Comparison of ENCODE assay signal across 8 mouse cellular contexts in genomic region chrX:20162322-20162711, GRCm38 (mm10).
A peak's percentile ranks its signal among the peaks of the same experiment; 100 is the strongest.
DNase-seq lines count a peak whose midpoint lies in the region; ATAC-seq and TF ChIP-seq lines count a peak whose summit lies in the region.

No protein-coding gene starts in this region.

- no peaks in the 10 kb centered on the region for H3K9me3 ChIP-seq in CH12.LX (replicated peaks; ENCODE audit: low read length)
- H3K9me3 ChIP-seq in kidney, embryonic 16.5 days (ENCODE audit: low read length): no peaks in the 10 kb centered on the region

- peak; percentile 74 for ATAC-seq in kidney, embryonic 16.5 days (ENCODE audit: low FRiP score, low TSS enrichment)

- peak; percentile 58 for TF ChIP-seq RAD21 in CH12.LX (IDR thresholded peaks at IDR 0.05; ENCODE audit: low read depth, low read length)

- TF ChIP-seq POLR2A in CH12.LX (IDR thresholded peaks at IDR 0.05; ENCODE audit: low read depth, low read length): no peak
- no peak for TF ChIP-seq POLR2A in cerebellum, adult 2 months (IDR thresholded peaks at IDR 0.05; ENCODE audit: borderline replicate concordance, insufficient read depth, low read length)
- no peak for TF ChIP-seq POLR2A in small intestine, adult 2 months (IDR thresholded peaks at IDR 0.05; ENCODE audit: low read depth, low read length)

- no peak overlapping the region for H3K4me2 ChIP-seq in CH12.LX (ENCODE audit: insufficient read depth, low read depth, poor library complexity, severe bottlenecking)
- H3K4me2 ChIP-seq in kidney, embryonic 16.5 days (replicated peaks; ENCODE audit: low read depth, low read length): no peak overlapping the region

- H3K27ac ChIP-seq in CH12.LX (ENCODE audit: insufficient read depth, low read depth): no peak overlapping the region
- H3K27ac ChIP-seq in cerebellum, adult 2 months (ENCODE audit: insufficient read depth, low read length): no peak overlapping the region
- no peak overlapping the region for H3K27ac ChIP-seq in kidney, embryonic 16.5 days (ENCODE audit: low read length)
- H3K27ac ChIP-seq in small intestine, adult 2 months (ENCODE audit: insufficient read depth, low read depth, low read length): no peak overlapping the region

- in situ Hi-C loops in CH12.LX (cut with MboI; ENCODE audit: low pct_ligation_motif_present, low pct_unique_long_range_greater_than_20kb, low sequenced_read_pairs): loop anchor here (25.0 kb wide), 2 partner anchors 175 to 400 kb away; no protein-coding TSS in a partner anchor

- H3K36me3 ChIP-seq in CH12.LX (replicated peaks in 1 of 2; ENCODE audit: control insufficient read depth in 1 of 2, insufficient read depth in 1 of 2, low read length in 1 of 2): peaks cover 6 to 21% of the 10 kb centered on the region in 2 experiments
- H3K36me3 ChIP-seq in kidney, embryonic 16.5 days (ENCODE audit: insufficient read depth, low read length): no peaks in the 10 kb centered on the region
- H3K36me3 ChIP-seq in small intestine, adult 2 months (ENCODE audit: control insufficient read depth, insufficient read depth, low read length): no peaks in the 10 kb centered on the region

- dilution Hi-C loops in CH12.LX (cut with MboI; ENCODE audit: extremely low pct_ligation_motif_present, extremely low pct_unique_long_range_greater_than_20kb, low sequenced_read_pairs): no loop called here

- H3K79me2 ChIP-seq in CH12.LX (replicated peaks; ENCODE audit: control insufficient read depth, extremely low read depth, insufficient read depth, poor library complexity, severe bottlenecking): no peaks in the 10 kb centered on the region

- TF ChIP-seq CTCF in CH12.LX (conservative IDR thresholded peaks at IDR 0.05 in 1 of 2, IDR thresholded peaks at IDR 0.05 in 1 of 2; ENCODE audit: low read depth in 2 of 2, low read length in 2 of 2): peak in 1 of 2 experiments; percentile 62; a peak in 2 of 4 replicates
- TF ChIP-seq CTCF in cerebellum, adult 2 months (IDR thresholded peaks at IDR 0.05; ENCODE audit: borderline replicate concordance, insufficient read depth, low read depth, low read length): peak; percentile 55; the same call in 1 of the 2 replicates
- peak; percentile 47; the same call in 1 of the 2 replicates for TF ChIP-seq CTCF in small intestine, adult 2 months (IDR thresholded peaks at IDR 0.05; ENCODE audit: extremely low read depth, insufficient read length, insufficient replicate concordance, low read depth, low read length)

- H3K4me3 ChIP-seq in CH12.LX (replicated peaks in 1 of 3; ENCODE audit: low read depth in 2 of 3, low read length in 2 of 3, poor library complexity in 1 of 3): no peak overlapping the region
- no peak overlapping the region for H3K4me3 ChIP-seq in cerebellum, adult 2 months (replicated peaks; ENCODE audit: insufficient read depth, low read depth, low read length)
- no peak overlapping the region for H3K4me3 ChIP-seq in kidney, embryonic 16.5 days (ENCODE audit: low read length)
- no peak overlapping the region for H3K4me3 ChIP-seq in small intestine, adult 2 months (ENCODE audit: low read depth, low read length)

- DNase-seq in adrenal gland, adult (ENCODE audit: inconsistent age in 2 of 2, low spot score in 1 of 2): peak; percentile 16 to 74
- no peak for DNase-seq in adrenal gland, postnatal 4 days (ENCODE audit: low spot score in 2 of 2)
- DNase-seq in CH12.LX (ENCODE audit: extremely low read depth): peak; percentile 31
- peak; percentile 36 to 46 for DNase-seq in cerebellum, adult 2 months
- DNase-seq in frontal cortex, postnatal 36 days (ENCODE audit: low spot score in 2 of 2): peak; percentile 10 to 33
- DNase-seq in lung, postnatal 36 days: peak; percentile 82

- TF ChIP-seq EP300 in CH12.LX (IDR thresholded peaks at IDR 0.05; ENCODE audit: low read length): no peak

- WGBS in cerebellum, adult 2 months: 34% methylated on average over 4 of the region's 4 CpGs
- WGBS in kidney, embryonic 16.5 days: 19% methylated on average over 4 of the region's 4 CpGs
- 21% methylated on average over 4 of the region's 4 CpGs for WGBS in small intestine, adult 2 months

- H3K9ac ChIP-seq in CH12.LX (ENCODE audit: insufficient read depth, low read depth): no peak overlapping the region
- H3K9ac ChIP-seq in kidney, embryonic 16.5 days (replicated peaks; ENCODE audit: low read length): no peak overlapping the region

- H3K4me1 ChIP-seq in CH12.LX (ENCODE audit: control insufficient read depth in 1 of 2, insufficient read depth in 2 of 2): peaks cover 0 to 31% of the 10 kb centered on the region in 2 experiments; a peak in 2 of 4 replicates
- no peaks in the 10 kb centered on the region; the same call in 1 of the 2 replicates for H3K4me1 ChIP-seq in cerebellum, adult 2 months (ENCODE audit: control insufficient read depth, insufficient read depth, low read length)
- H3K4me1 ChIP-seq in kidney, embryonic 16.5 days (ENCODE audit: insufficient read depth, low read length): no peaks in the 10 kb centered on the region
- no peaks in the 10 kb centered on the region for H3K4me1 ChIP-seq in small intestine, adult 2 months (ENCODE audit: control insufficient read depth, insufficient read depth, insufficient read length, low read length)

- no peaks in the 10 kb centered on the region for H3K27me3 ChIP-seq in CH12.LX (replicated peaks)
- no peaks in the 10 kb centered on the region for H3K27me3 ChIP-seq in cerebellum, adult 2 months (ENCODE audit: control insufficient read depth, insufficient read depth, low read length)
- no peaks in the 10 kb centered on the region for H3K27me3 ChIP-seq in kidney, embryonic 16.5 days (ENCODE audit: insufficient read depth, low read length)
- no peaks in the 10 kb centered on the region for H3K27me3 ChIP-seq in small intestine, adult 2 months (ENCODE audit: control insufficient read depth, insufficient read depth, low read length)

TF ChIP-seq in CH12.LX, 34 proteins besides CTCF, POLR2A, EP300 and RAD21:
- TF ChIP-seq ZC3H11A (IDR thresholded peaks at IDR 0.05; ENCODE audit: low read depth, low read length) (0 out of 2 replicates have a peak, but pooled peaks have one; percentile 13), SMC3 (IDR thresholded peaks at IDR 0.05; ENCODE audit: low read depth, low read length) (peak; percentile 71), SIN3A (IDR thresholded peaks at IDR 0.05; ENCODE audit: low read length) (no peak), CHD2 (IDR thresholded peaks at IDR 0.05; ENCODE audit: low read length) (no peak)

Comparison
In these comparisons a context has a peak if more than half of its experiments do, and no peak if none do; other contexts are left out.
1. DNase-seq: peak in adrenal gland, adult (2 of 2), CH12.LX (single experiment), cerebellum, adult 2 months (2 of 2), frontal cortex, postnatal 36 days (2 of 2) and lung, postnatal 36 days (single experiment); none in adrenal gland, postnatal 4 days (0 of 2).